Mouse (Mus musculus) embryonic facial prominence, embryonic 15.5 days (tissue): ENCODE measurements around the gene Rbbp6. TPM values are rescaled to one million over a fixed set of nuclear protein-coding genes. Genes with fewer than 3 reads are reported as not detected.

Experiments
- polyA plus RNA-seq: library from polyadenylated mRNA; unstranded; fragments of >200 nt; fragmentation: Nextera tagmentation; extraction: Ambion mirVana; gene quantifications from 2 replicates; pipeline ENCODE4 v1.2.1, GENCODE M21; 2015

Gene Rbbp6
- polyA plus RNA-seq, 1 experiment from 2014 or later, result 27.5 TPM

Other genes starting within 250 kb of the Rbbp6 start
- 46.3 and 47.7 TPM in 2 replicates for gene Tnrc6a, start 158.2 kb downstream of the Rbbp6 start, polyA plus RNA-seq
- 0.37 and 0.63 TPM in 2 replicates for gene Slc5a11, start 249.1 kb downstream of the Rbbp6 start, polyA plus RNA-seq